Mouse (Mus musculus): ENCODE measurements around the gene Gm6588. TPM values are rescaled to one million over a fixed set of nuclear protein-coding genes. Genes with fewer than 3 reads are reported as not detected.

Gm6588 gene
- polyA plus RNA-seq (2017; shearing (Covaris generic)) = not detected

DNA sequence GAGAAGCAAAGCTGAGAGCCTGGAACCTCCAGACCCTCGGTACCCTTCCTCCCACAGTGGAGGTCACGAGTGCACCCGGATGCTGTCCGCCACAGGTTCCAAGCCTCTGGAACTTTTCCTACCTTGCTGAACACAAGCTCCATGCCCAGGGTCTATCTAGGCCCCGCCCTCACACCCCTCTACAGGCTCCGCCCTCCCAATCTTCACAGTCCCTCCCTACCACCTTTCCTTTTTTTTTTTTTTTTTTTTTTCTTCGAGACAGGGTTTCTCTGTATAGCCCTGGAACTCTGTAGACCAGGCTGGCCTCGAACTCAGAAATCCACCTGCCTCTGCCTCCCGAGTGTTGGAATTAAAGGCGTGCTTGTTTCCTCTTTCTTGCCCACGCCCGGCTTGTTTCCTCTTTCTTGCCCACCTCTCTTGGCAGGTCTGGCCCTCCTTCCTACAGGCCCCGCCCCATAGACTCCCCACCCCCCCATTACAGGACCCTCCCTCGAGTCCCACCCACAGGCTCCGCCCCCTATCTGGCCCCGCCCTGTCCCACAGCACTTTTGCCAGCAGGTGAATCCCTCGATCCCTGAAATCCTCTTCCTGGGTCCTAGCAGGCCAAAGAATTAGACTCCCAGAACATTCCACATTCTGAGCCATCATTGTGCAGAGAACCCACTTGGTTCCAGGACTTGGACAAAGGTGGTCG is at the start of gene Gm6588:
Gm6588 (plus strand) TSS at position 680 of the 694 bp plus-strand sequence.

Other genes with a start within 250 kb of the Gm6588 start
- gene Cryba4, start 196.9 kb upstream of the Gm6588 start, polyA plus RNA-seq (2017; shearing (Covaris generic)) = not detected
- gene Crybb1, start 193.6 kb upstream of the Gm6588 start, polyA plus RNA-seq (2017; shearing (Covaris generic)) = not detected
- gene Tpst2, start 172.7 kb upstream of the Gm6588 start, polyA plus RNA-seq (2017; shearing (Covaris generic)) = 195 TPM
- gene Tfip11, start 123.1 kb upstream of the Gm6588 start, polyA plus RNA-seq (2017; shearing (Covaris generic)) = 48.0 TPM
- 7.5 TPM for gene Srrd, start 106.4 kb upstream of the Gm6588 start, polyA plus RNA-seq (2017; shearing (Covaris generic))
- gene Hps4, start 106.3 kb upstream of the Gm6588 start, polyA plus RNA-seq (2017; shearing (Covaris generic)) = 28.6 TPM
- gene Gm6583, start 93.4 kb upstream of the Gm6588 start, polyA plus RNA-seq (2017; shearing (Covaris generic)) = 0.17 TPM
- not detected for gene Asphd2, start 54.6 kb upstream of the Gm6588 start, polyA plus RNA-seq (2017; shearing (Covaris generic))
- gene Sez6l, start 127.8 kb downstream of the Gm6588 start, polyA plus RNA-seq (2017; shearing (Covaris generic)) = not detected